Mouse (Mus musculus) embryonic facial prominence, embryonic 15.5 days (tissue): Measurements from ENCODE around the gene Cstf1. TPM values are rescaled to one million over a fixed set of nuclear protein-coding genes. Genes with fewer than 3 reads are reported as not detected.

Experiments used
- ATAC-seq: fragments of 200-750 bp; cut with Nextera tagmentation; 2 replicates; pipeline ENCODE4 v1.8.0; 2017; ENCODE audit warnings: low read depth, moderate TSS enrichment; ENCODE audit not compliant: insufficient number of reproducible peaks, low FRiP score, low TSS enrichment
- H3K27ac ChIP-seq: fragments of 300-500 bp; sonication (generic); replicated peaks from 2 replicates; pipeline ENCODE4 v1.5.1; 2015; ENCODE audit warnings: mild to moderate bottlenecking, inconsistent platforms
- H3K27me3 ChIP-seq: fragments of 300-500 bp; sonication (generic); 2 replicates; pipeline ENCODE4 v1.6.1; 2015; ENCODE audit warnings: inconsistent platforms
- H3K36me3 ChIP-seq: fragments of 300-500 bp; sonication (generic); 2 replicates; pipeline ENCODE4 v1.6.1; 2015; ENCODE audit warnings: mild to moderate bottlenecking, inconsistent platforms
- H3K4me1 ChIP-seq: fragments of 300-500 bp; sonication (generic); 2 replicates; pipeline ENCODE4 v1.6.1; 2015; ENCODE audit warnings: inconsistent platforms
- H3K4me2 ChIP-seq: fragments of 300-500 bp; sonication (generic); replicated peaks from 2 replicates; pipeline ENCODE4 v1.6.1; 2015; ENCODE audit warnings: mild to moderate bottlenecking, inconsistent platforms
- H3K4me3 ChIP-seq: fragments of 300-500 bp; sonication (generic); replicated peaks from 2 replicates; pipeline ENCODE4 v1.5.1; 2015; ENCODE audit warnings: mild to moderate bottlenecking, inconsistent platforms
- H3K9ac ChIP-seq: fragments of 300-500 bp; sonication (generic); 2 replicates; pipeline ENCODE4 v1.6.1; 2015; ENCODE audit warnings: inconsistent platforms
- H3K9me3 ChIP-seq: fragments of 300-500 bp; sonication (generic); replicated peaks from 2 replicates; pipeline ENCODE4 v1.6.1; 2016; ENCODE audit warnings: inconsistent platforms
- WGBS: fragments of 180-500 bp; shearing (Covaris S2); methylation state at CpG from one replicate; pipeline ENCODE4 v1.1.7; 2015; 5-methylcytosine and 5-hydroxymethylcytosine counted together
- polyA plus RNA-seq: library from polyadenylated mRNA; unstranded; fragments of >200 nt; fragmentation: Nextera tagmentation; extraction: Ambion mirVana; gene quantifications from 2 replicates; pipeline ENCODE4 v1.2.1, GENCODE M21; 2015

The Cstf1 gene
- polyA plus RNA-seq, 1 experiment from 2014 or later, result 38.0 TPM

- H3K27me3 ChIP-seq, result no peaks in the 10 kb centered on the region
- H3K4me2 ChIP-seq, result no peak overlapping the region
- H3K9me3 ChIP-seq, result no peaks in the 10 kb centered on the region
- no peak overlapping the region for H3K9ac ChIP-seq
- no peak overlapping the region for H3K4me3 ChIP-seq
- no peak overlapping the region for H3K27ac ChIP-seq
- WGBS, result 49% methylated on average over 9 of the region's 9 CpGs
- H3K4me1 ChIP-seq, result no peaks in the 10 kb centered on the region
- ATAC-seq, result no peak
- no peaks in the 10 kb centered on the region for H3K36me3 ChIP-seq
These were observed 29.4 kb downstream of the Cstf1 start for GRCm38 (mm10) chr2:172399901-172400300.

GRCm38 (mm10) chr2:172401116-172401825 lies 30.8 kb downstream of the Cstf1 start:
- no peak for ATAC-seq
- Histone ChIP-seq H3K27ac (no peak overlapping the region; the same call in 1 of the 2 replicates), H3K9me3 (no peaks in the 10 kb centered on the region), H3K9ac (no peak overlapping the region), H3K4me2 (no peak overlapping the region), H3K36me3 (no peaks in the 10 kb centered on the region), H3K27me3 (no peaks in the 10 kb centered on the region), H3K4me3 (no peak overlapping the region), H3K4me1 (no peaks in the 10 kb centered on the region)
- 57% methylated on average over 13 of the region's 13 CpGs for WGBS

- 59% methylated on average over 7 of the region's 7 CpGs for WGBS
- Histone ChIP-seq H3K4me2 (no peak overlapping the region), H3K4me3 (no peak overlapping the region), H3K9me3 (no peaks in the 10 kb centered on the region), H3K4me1 (no peaks in the 10 kb centered on the region), H3K27ac (no peak overlapping the region), H3K36me3 (no peaks in the 10 kb centered on the region), H3K9ac (no peak overlapping the region), H3K27me3 (no peaks in the 10 kb centered on the region)
- no peak for ATAC-seq
These were observed 33.8 kb downstream of the Cstf1 start for GRCm38 (mm10) chr2:172404239-172404638.

- 76% methylated on average over 3 of the region's 3 CpGs for WGBS
- H3K4me1 ChIP-seq, result no peaks in the 10 kb centered on the region
- no peak overlapping the region for H3K27ac ChIP-seq
- no peak overlapping the region for H3K9ac ChIP-seq
- no peak for ATAC-seq
- no peaks in the 10 kb centered on the region for H3K36me3 ChIP-seq
- no peaks in the 10 kb centered on the region for H3K9me3 ChIP-seq
- H3K27me3 ChIP-seq, result no peaks in the 10 kb centered on the region
- no peak overlapping the region for H3K4me2 ChIP-seq
- no peak overlapping the region for H3K4me3 ChIP-seq
These were observed 34.5 kb downstream of the Cstf1 start for GRCm38 (mm10) chr2:172405011-172405410.

GRCm38 (mm10) chr2:172406173-172406572 lies 35.7 kb downstream of the Cstf1 start:
- WGBS, result 77% methylated on average over 4 of the region's 4 CpGs
- Histone ChIP-seq H3K27ac (no peak overlapping the region), H3K4me1 (no peaks in the 10 kb centered on the region), H3K36me3 (no peaks in the 10 kb centered on the region), H3K4me2 (no peak overlapping the region), H3K4me3 (no peak overlapping the region), H3K9ac (no peak overlapping the region), H3K27me3 (no peaks in the 10 kb centered on the region), H3K9me3 (no peaks in the 10 kb centered on the region)
- ATAC-seq, result no peak

- Histone ChIP-seq H3K4me3 (no peak overlapping the region), H3K36me3 (no peaks in the 10 kb centered on the region), H3K4me1 (no peaks in the 10 kb centered on the region), H3K27ac (no peak overlapping the region), H3K9me3 (no peaks in the 10 kb centered on the region), H3K4me2 (no peak overlapping the region), H3K9ac (no peak overlapping the region), H3K27me3 (no peaks in the 10 kb centered on the region)
- ATAC-seq, result no peak
- 64% methylated on average over 2 of the region's 2 CpGs for WGBS
These were observed 37.0 kb downstream of the Cstf1 start for GRCm38 (mm10) chr2:172407499-172407898.

GRCm38 (mm10) chr2:172410686-172411085 lies 40.2 kb downstream of the Cstf1 start:
- Histone ChIP-seq H3K36me3 (no peaks in the 10 kb centered on the region), H3K27ac (no peak overlapping the region), H3K4me1 (peaks cover 6% of the 10 kb centered on the region; the same call in 1 of the 2 replicates), H3K9me3 (no peaks in the 10 kb centered on the region), H3K27me3 (no peaks in the 10 kb centered on the region), H3K9ac (no peak overlapping the region), H3K4me3 (no peak overlapping the region), H3K4me2 (no peak overlapping the region)
- ATAC-seq, result no peak
- 74% methylated on average over 2 of the region's 2 CpGs for WGBS

GRCm38 (mm10) chr2:172411091-172411490 lies 40.6 kb downstream of the Cstf1 start:
- Histone ChIP-seq H3K27ac (no peak overlapping the region), H3K4me3 (no peak overlapping the region), H3K9ac (no peak overlapping the region), H3K4me2 (no peak overlapping the region), H3K36me3 (no peaks in the 10 kb centered on the region), H3K27me3 (no peaks in the 10 kb centered on the region), H3K4me1 (peaks cover 6% of the 10 kb centered on the region; the same call in 1 of the 2 replicates), H3K9me3 (no peaks in the 10 kb centered on the region)
- 71% methylated on average over 11 of the region's 11 CpGs for WGBS
- ATAC-seq, result peak; percentile 32; the same call in 1 of the 2 replicates

- Histone ChIP-seq H3K4me1 (peaks cover 6% of the 10 kb centered on the region; the same call in 1 of the 2 replicates), H3K4me3 (no peak overlapping the region), H3K4me2 (peak overlapping the region; percentile 23; the same call in 1 of the 2 replicates), H3K9ac (no peak overlapping the region), H3K27ac (no peak overlapping the region), H3K9me3 (no peaks in the 10 kb centered on the region), H3K36me3 (no peaks in the 10 kb centered on the region), H3K27me3 (no peaks in the 10 kb centered on the region)
- peak; percentile 58; the same call in 1 of the 2 replicates for ATAC-seq
- 2% methylated on average over 9 of the region's 9 CpGs for WGBS
These were observed 42.0 kb downstream of the Cstf1 start for GRCm38 (mm10) chr2:172412454-172412853.

- H3K9me3 ChIP-seq, result no peaks in the 10 kb centered on the region
- H3K4me3 ChIP-seq, result no peak overlapping the region
- no peak overlapping the region for H3K9ac ChIP-seq
- H3K27me3 ChIP-seq, result no peaks in the 10 kb centered on the region
- no peak overlapping the region for H3K4me2 ChIP-seq
- no peak for ATAC-seq
- no peaks in the 10 kb centered on the region for H3K36me3 ChIP-seq
- WGBS, result 22% methylated on average over 4 of the region's 4 CpGs
- H3K4me1 ChIP-seq, result peaks cover 6% of the 10 kb centered on the region; the same call in 1 of the 2 replicates
- H3K27ac ChIP-seq, result no peak overlapping the region
These were observed 42.8 kb downstream of the Cstf1 start for GRCm38 (mm10) chr2:172413273-172413672.

GRCm38 (mm10) chr2:172413894-172414293 lies 43.4 kb downstream of the Cstf1 start:
- no peak for ATAC-seq
- WGBS, result 55% methylated on average over 5 of the region's 5 CpGs
- no peak overlapping the region for H3K27ac ChIP-seq

GRCm38 (mm10) chr2:172416218-172416617 lies 45.7 kb downstream of the Cstf1 start:
- Histone ChIP-seq H3K4me3 (no peak overlapping the region), H3K36me3 (no peaks in the 10 kb centered on the region), H3K9me3 (no peaks in the 10 kb centered on the region), H3K27ac (no peak overlapping the region), H3K27me3 (no peaks in the 10 kb centered on the region), H3K4me2 (no peak overlapping the region), H3K9ac (no peak overlapping the region), H3K4me1 (peaks cover 6% of the 10 kb centered on the region; the same call in 1 of the 2 replicates)
- no peak for ATAC-seq
- 63% methylated on average over 12 of the region's 12 CpGs for WGBS

More at GRCm38 (mm10) chr2:172413894-172414293, 43.4 kb downstream of the Cstf1 start:
- no peak overlapping the region for H3K9ac ChIP-seq
- no peak overlapping the region for H3K4me3 ChIP-seq
- no peak overlapping the region for H3K4me2 ChIP-seq
- H3K36me3 ChIP-seq, result no peaks in the 10 kb centered on the region
- H3K4me1 ChIP-seq, result peaks cover 6% of the 10 kb centered on the region; the same call in 1 of the 2 replicates
- H3K9me3 ChIP-seq, result no peaks in the 10 kb centered on the region
- H3K27me3 ChIP-seq, result no peaks in the 10 kb centered on the region
